Mouse (Mus musculus): ENCODE data around the gene Psg17.
A peak's percentile ranks its signal among the peaks of the same experiment; 100 is the strongest.
"Not testable (repeated sequence)": the region's sequence is repeated elsewhere in the genome, so short reads cannot be mapped to it uniquely, and the experiment has no call there.

The Psg17 gene

GRCm38 (mm10) chr7:18821507-18821906 is at the start of gene Psg17:
Gene Psg17 (minus strand): TSS chr7:18821607.
- ATAC-seq (ENCODE audit: low TSS enrichment): no peak

DNA sequence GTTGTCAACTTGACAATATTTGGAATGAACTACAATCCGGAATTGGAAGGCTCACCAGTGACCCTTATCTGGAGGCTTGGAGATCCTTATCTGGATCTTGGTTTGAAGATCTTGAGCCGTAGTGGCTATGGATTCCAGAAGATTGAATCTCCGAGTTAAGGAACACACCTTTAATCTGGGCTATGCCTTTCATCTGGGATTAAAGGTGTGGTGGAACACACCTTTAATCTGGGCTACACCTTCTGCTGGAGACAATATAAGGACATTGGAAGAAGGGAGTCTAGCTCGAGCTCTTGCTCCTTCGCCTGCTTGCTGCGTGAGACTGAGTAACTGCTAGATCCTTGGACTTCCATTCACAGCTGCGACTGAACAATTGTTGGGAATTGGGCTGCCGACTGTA is 49.6 kb upstream of the Psg17 start, which contains the start of gene Pglyrp1:
Pglyrp1 (plus strand) TSS at position 301 of the 400 bp plus-strand sequence.
- not testable (repeated sequence) for ATAC-seq (ENCODE audit: low TSS enrichment)

DNA sequence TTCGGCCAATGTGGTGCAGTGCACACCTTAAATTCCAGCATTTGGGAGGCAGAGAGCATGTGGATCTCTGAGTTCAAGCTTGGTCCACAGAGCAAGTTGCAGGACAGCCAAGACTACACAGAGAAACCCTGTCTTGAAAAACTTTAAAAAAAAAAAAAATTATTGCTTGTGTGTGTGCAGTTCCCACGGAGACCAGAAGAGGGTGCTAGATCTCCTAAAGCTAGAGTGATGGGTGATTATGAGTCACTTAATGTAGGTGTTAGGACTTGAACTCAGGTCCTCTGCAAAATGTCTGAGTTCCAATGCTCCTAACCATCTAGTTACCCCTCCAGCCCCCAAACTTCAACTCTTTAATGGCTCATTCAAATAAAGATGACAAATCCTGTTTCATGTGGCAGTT is 47.1 kb upstream of the Psg17 start:
- ATAC-seq (ENCODE audit: low TSS enrichment): no peak

GRCm38 (mm10) chr7:18862801-18863200 is 41.4 kb upstream of the Psg17 start:
- ATAC-seq (ENCODE audit: low TSS enrichment): no peak

DNA sequence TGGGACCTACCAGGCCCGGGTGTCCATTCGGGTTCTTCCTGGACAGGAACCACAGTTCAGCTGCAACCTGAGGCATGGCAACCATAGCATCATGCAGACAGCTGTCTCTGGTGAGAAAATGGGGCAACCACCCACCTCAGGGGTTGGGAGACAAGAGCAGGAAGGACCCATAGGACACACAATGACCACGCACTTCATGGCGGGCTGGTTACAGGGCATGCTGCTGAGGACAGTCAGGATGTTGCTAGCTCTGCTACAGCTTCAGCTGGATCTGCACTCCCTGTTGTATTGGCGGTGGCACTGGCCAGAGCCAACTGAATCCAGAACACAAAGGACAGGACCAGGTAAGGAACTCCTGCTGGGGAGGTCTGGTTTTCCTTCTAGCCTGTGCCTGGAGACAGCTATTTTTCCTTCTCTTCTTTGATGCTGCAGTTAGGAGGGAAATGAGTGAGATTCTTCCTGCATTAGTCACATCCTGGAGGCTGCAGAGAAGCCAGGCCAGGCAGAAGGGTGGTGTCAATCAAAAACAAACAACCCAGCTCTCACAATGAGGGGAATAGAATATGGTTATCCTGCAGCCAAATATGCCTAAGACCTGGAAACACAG is 37.0 kb upstream of the Psg17 start:
- ATAC-seq (ENCODE audit: low TSS enrichment): no peak

- no peak for ATAC-seq (ENCODE audit: low TSS enrichment)
Measured at GRCm38 (mm10) chr7:18848395-18848794, 27.0 kb upstream of the Psg17 start.

DNA sequence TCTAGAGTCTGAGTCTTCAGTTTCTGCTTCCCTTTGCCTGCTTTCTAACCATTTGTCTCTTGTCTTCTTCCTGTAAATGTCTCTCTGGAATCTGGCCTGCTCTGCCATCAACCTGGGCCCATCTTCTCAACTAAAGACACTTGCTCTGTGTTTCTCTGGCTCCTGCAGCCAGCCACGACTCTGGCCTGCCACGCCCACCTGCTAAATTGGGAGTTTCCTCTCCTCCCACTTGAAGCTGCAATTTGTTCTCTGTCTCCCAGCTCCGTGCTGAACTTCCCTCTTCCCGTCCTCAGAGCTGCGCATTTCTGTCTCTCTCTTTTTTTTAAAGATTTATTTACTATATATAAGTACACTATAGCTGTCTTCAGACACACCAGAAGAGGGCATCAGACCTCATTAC is 23.4 kb upstream of the Psg17 start:
- no peak for ATAC-seq (ENCODE audit: low TSS enrichment)

DNA sequence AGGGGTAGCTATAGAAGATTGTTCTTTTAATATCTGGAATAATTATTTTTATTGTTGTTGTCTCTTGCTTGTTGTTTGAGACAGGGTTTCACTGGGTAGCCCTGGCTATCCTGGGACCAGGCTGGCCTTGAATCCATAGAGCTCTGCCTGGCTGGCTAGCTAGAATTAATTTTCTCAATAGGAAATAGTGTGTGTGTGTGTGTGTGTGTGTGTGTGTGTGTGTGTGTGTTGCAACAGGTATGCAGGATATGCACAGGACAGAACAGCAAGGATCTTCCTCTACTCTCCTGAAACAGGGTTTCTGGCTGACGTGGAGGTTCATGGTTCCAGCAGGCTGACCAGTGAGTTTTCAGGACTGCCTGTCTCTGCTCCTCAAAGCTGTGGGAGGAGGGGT is 19.8 kb upstream of the Psg17 start:
- ATAC-seq (ENCODE audit: low TSS enrichment): no peak

DNA sequence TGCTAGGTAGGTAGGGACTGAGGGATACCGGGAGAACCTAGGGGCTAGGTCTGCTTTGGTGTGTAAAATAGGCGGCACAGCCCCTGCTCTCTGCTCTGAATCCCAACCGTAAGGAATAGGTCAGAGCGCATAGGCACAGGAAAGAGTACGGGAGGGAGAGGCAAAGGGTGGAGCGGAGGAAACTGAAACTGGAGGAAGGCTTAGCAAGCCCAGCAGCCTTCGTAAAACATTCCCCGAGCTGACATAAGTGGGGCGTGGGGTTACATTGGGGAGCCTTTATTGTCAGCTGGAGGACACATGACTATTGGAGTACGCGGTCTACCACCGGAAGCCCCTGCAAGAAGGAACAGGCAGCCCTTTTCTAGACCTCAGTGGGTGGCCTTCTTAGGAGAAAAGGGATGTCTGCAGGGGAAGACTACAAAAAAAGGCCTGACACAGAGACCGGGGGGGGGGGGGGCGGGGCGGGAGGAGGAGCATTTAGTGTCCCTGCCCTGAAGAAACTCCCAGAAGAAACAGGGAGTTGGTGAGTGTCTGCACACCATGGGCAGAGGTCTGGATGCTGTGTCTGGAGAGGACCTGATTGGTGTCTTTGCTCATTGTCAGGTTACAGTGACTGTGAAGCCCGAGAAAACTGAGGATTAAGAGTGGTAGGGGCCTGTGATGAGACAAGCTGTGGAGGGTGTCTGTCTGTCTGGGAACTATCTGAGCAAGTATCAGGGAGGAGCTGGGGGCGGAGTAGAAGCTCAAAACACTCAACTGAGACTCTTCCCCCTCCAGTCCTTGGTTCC is 19.2 kb upstream of the Psg17 start:
- peak; percentile 84; the same call in 1 of the 2 replicates for ATAC-seq (ENCODE audit: low TSS enrichment)

- peak; percentile 62; the same call in 1 of the 2 replicates for ATAC-seq (ENCODE audit: low TSS enrichment)
Measured at GRCm38 (mm10) chr7:18839865-18840264, 18.5 kb upstream of the Psg17 start, which contains the start of gene Mill2. Gene Mill2 (plus strand): TSS chr7:18839966.

- ATAC-seq (ENCODE audit: low TSS enrichment): no peak
Measured at GRCm38 (mm10) chr7:18832298-18832697, 10.9 kb upstream of the Psg17 start.

DNA sequence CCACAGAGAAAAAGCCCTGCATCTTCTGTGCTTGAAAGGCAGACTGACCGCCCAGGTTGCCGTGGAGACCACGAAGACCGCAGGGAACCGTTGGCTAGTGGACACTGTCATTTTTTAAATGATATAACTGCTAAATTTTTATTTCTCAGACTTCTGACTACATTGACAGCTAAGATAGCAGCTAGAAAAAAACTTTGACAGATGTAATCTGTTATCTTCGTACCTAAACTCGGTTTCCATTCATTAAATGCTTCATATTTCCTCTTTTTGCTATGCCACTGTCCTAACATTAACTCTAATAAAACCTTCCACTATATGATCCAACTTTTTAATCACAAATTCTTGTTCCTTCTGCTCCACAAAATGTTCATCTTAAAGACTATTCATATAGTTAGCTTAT is 8.1 kb upstream of the Psg17 start:
- ATAC-seq (ENCODE audit: low TSS enrichment): no peak

GRCm38 (mm10) chr7:18828592-18828991 is 7.2 kb upstream of the Psg17 start:
- ATAC-seq (ENCODE audit: low TSS enrichment): no peak

- no peak for ATAC-seq (ENCODE audit: low TSS enrichment)
Measured at GRCm38 (mm10) chr7:18827792-18828546, 6.6 kb upstream of the Psg17 start.

GRCm38 (mm10) chr7:18818301-18818700 is 3.1 kb downstream of the Psg17 start:
- no peak for ATAC-seq (ENCODE audit: low TSS enrichment)

DNA sequence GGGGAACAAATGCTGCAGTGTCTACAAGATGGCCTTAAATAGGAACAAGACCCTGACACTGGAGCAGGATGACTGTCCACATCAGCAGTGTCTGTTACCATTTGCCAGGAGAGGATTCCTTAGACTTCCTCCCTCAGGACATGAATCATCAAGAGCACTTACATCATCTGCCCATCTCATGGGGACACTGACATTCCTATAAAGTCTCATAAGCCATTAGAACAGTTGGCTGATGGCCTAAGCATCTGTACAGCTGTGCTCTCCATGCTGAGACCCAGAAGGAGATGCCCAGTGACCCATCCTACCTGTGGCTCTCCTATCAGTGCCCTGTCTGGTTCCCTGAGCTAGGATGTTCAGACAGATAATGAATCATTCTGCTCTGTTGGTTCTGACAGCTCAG is 17.9 kb downstream of the Psg17 start:
- ATAC-seq (ENCODE audit: low TSS enrichment): no peak

GRCm38 (mm10) chr7:18799129-18799528 is 22.3 kb downstream of the Psg17 start:
- ATAC-seq (ENCODE audit: low TSS enrichment): no peak

- no peak for ATAC-seq (ENCODE audit: low TSS enrichment)
Measured at GRCm38 (mm10) chr7:18798420-18798819, 23.0 kb downstream of the Psg17 start, which contains the start of gene Psg19. Gene Psg19 (minus strand): TSS chr7:18798520.

- not testable (repeated sequence) for ATAC-seq (ENCODE audit: low TSS enrichment)
Measured at GRCm38 (mm10) chr7:18790671-18791070, 30.7 kb downstream of the Psg17 start.

DNA sequence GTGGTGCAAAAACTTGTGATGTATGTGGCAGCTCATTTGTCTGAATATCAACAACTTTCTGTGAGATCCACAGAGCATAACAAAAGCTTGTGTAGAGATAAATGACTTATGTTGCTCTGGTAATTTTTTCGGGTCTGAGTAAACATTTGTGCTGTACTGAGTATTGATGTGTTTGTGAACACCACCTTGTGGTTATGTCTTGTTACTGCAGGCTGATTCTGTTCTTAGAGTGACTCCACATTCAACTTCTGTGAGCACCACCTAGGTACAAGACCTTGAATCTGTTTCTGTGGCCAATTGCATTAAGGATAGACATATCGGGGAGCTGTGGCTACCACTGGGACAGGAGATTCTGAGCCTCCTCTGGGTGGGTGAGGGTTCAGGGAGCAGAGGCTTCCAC is 40.1 kb downstream of the Psg17 start:
- not testable (repeated sequence) for ATAC-seq (ENCODE audit: low TSS enrichment)

GRCm38 (mm10) chr7:18779337-18779781 is 42.0 kb downstream of the Psg17 start:
- ATAC-seq (ENCODE audit: low TSS enrichment): no peak
